Mouse (Mus musculus) c-Kit-positive CD71-negative TER-119-negative erythroid progenitor cells, embryonic 14.5 days (primary cell): Measurements from ENCODE around the gene Klhdc7b.
"Not testable (repeated sequence)": the region's sequence is repeated elsewhere in the genome, so short reads cannot be mapped to it uniquely, and the experiment has no call there.

Experiments used
- DNase-seq: peaks from one replicate; pipeline ENCODE4 v3.0.0-alpha.2; 2013; ENCODE audit warnings: low read depth

The Klhdc7b gene

GRCm38 (mm10) chr15:89428136-89428790 is 43.5 kb downstream of the Klhdc7b start:
- DNase-seq, result no peak

DNA sequence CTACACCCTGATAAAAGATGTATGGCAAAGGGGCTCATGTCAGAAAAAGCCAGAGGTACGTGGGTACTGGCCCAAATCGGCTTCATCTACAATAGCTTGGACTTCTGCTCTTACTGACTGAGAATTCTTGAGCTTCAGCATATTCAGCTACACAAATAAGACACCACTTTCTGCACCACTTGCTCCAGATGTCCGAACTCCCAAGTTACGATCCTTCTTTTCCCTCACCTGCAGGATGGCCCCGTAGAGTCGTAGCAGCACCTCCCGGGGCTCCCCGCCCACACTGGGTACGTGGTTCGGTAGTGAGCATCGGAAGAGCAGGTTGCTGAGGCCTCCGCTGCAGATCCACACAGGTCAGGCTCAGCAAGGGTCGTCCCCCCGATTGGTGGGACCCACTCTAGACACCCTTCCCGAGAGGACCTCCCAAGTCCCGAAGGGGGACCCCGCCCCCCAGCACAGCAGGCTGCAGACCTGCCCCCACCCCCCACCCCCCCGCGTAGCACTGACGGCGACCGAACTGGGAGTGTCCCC is 44.2 kb downstream of the Klhdc7b start:
- no peak for DNase-seq

GRCm38 (mm10) chr15:89429352-89430221 is 44.9 kb downstream of the Klhdc7b start, which contains the start of the genes C730034F03Rik, Gm44502 and Chkb:
C730034F03Rik (plus strand) TSS chr15:89429589.
Gm44502 (minus strand) TSS chr15:89429696.
Chkb (minus strand) TSS chr15:89429908.
- peak; percentile 87 for DNase-seq

- DNase-seq, result no peak
Measured at GRCm38 (mm10) chr15:89430341-89430740, 45.6 kb downstream of the Klhdc7b start.

GRCm38 (mm10) chr15:89430771-89431170 is 46.1 kb downstream of the Klhdc7b start:
- not testable (repeated sequence) for DNase-seq

DNA sequence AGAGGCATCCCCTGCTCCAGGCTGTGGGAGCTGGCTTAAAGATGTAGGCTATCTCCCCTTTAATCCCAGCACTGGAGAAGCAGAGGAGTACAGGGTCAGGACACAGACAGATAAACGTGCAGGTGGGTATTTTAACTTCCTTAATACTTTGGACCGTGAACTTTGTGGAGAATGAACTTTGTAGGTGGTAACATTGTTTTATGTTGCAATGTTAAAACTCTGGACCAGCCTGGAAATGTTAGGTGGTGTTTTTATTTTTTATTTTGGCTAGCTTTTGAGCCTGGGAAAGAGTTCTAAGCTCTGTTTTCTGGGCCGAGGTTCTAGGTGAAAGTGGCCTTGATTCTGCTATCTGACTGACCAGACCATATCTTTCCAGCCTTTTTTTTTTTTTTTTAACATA is 46.6 kb downstream of the Klhdc7b start:
- no peak for DNase-seq

GRCm38 (mm10) chr15:89431806-89432205 is 47.1 kb downstream of the Klhdc7b start:
- DNase-seq, result no peak

- DNase-seq, result no peak
Measured at GRCm38 (mm10) chr15:89432946-89433345, 48.2 kb downstream of the Klhdc7b start.

- DNase-seq, result no peak
Measured at GRCm38 (mm10) chr15:89434136-89434535, 49.4 kb downstream of the Klhdc7b start.

GRCm38 (mm10) chr15:89435878-89436277 is 51.2 kb downstream of the Klhdc7b start:
- no peak for DNase-seq
